Mouse (Mus musculus) spleen, postnatal 10 days (tissue): ENCODE results near the gene Itpr3.

Source experiments
- DNase-seq, 2 experiments: peaks; one replicate each; pipeline ENCODE4 v3.0.0; 2021 to 2022; ENCODE audit warnings: low spot score in 2 of 2

The Itpr3 gene

DNA sequence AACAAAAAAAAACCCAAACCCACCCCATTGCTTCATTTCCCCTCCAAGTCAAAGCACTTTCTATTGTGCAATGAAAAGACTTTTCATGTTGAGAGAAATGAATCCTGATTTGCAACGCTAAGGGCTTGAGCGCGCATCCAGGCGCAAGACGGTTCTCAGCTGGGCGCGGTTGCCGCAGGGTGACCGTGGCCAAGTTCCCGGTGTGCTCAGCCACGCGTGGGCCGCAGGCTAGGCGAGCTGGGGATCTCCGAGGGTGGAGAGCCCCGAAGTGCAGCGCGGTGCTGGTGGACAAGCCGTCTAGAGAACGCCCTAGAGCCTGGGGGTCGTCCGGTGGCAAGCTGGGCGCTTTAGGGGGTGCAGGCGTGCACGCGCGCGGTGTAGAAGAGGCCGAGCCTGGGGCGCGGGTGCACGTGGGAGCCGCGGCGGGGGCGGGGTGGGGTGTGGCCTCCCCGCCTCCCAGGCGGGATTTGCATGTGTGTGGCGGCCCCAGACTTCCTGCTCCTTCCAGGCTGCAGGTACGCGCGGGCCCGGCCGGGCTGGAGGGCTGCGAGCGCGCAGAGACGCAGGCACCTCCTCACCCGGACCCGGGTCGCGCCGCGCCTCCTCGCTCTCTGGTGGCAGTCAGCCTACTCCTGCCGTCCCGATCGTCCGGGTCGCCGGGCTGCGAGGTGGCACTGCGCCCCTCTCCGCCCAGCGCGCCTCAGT is at the start of gene Itpr3:
Gene Itpr3 (plus strand): TSS at position 493 of the 705 bp plus-strand sequence.
- peak; percentile 54 to 83 for DNase-seq

DNA sequence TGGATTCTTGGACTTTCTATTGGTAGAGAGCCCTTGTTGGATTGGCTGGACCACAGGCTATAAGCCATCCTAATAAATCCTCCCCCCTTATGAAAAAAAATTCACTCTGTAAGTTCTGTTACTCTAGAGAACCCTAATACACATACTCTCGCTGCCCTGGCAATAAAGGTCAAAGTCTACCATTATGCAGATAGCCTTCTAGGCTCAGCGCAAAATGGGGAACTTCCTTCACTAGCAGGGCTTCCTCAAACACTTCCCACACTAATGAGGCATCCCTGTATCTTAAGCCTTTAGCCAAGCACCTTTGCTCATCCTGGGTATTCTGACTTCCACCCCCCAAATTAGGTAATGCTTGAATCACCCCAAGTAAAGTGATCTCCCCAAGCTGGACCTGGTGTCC is 48.8 kb upstream of the Itpr3 start:
- DNase-seq = no peak

DNA sequence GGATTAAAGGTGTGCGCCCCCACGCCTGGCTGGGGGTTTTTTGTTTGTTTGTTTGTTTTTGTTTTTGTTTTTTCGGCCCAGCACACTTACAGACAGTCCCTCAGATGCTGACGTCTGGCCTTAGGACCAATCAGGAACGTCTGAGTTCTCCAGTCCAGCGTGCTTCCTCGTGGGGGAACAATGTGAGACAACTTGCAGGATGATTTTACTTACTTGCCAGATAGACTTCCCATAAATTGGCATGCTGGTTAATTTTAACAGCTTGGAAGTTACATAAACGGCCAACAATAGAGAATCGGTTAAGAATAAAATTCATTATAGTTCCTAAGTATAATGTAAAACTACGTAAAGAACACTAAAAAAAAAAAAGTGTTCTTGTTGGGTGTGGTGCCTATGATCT is 45.9 kb upstream of the Itpr3 start:
- no peak for DNase-seq

DNA sequence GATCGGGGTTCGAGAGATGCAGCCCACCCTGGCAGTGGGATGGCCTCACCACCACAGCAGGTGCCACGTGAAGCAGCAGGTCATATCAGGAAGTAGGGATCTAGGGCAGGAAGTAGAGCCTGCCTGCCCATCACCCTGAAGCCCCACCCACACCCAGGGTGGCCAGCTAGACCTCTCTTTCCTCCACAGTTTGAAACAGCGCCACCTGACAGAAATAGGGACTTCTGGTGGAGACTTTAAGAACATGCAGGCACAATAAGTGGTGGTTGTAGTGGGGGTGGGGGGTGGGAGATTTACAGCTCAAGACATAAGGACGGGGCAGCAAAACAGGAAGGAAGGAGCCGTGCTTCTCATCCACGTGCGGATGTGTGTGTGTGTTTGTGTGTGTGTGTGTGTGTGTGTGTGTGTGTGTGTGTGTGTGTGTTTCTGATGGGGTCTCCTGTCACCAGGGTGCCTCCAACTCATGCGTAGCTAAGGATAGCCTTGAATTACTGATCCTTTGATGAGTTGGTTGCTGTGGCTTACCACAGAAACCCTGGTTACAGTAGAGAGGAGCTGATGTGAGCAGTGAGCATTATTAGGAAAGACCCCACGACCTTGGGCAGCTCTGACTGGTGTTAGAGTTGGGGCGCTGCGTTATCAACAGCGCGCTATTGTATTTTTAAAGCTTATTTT is 45.0 kb upstream of the Itpr3 start:
- DNase-seq = peak in 1 of 2 experiments; percentile 76

DNA sequence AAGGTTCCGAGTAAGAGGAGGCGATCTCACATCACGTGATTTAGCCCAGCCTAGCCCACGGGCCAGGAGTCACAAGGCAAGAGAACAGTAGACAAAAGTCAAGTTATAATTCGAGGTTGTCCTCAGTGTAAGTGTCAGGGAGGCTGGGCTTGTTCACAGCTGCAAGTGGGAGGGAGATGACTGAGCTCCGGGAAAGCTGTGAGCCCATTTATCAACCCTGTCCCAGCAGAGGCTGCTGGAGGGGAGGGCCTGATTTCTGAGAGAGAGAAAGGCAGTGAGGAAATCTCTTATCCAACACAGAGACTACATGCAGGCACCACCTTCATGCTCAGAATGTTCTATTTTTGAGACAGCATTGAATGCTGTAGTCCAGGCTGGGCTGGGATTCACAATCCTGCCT is 44.2 kb upstream of the Itpr3 start:
- no peak for DNase-seq

DNA sequence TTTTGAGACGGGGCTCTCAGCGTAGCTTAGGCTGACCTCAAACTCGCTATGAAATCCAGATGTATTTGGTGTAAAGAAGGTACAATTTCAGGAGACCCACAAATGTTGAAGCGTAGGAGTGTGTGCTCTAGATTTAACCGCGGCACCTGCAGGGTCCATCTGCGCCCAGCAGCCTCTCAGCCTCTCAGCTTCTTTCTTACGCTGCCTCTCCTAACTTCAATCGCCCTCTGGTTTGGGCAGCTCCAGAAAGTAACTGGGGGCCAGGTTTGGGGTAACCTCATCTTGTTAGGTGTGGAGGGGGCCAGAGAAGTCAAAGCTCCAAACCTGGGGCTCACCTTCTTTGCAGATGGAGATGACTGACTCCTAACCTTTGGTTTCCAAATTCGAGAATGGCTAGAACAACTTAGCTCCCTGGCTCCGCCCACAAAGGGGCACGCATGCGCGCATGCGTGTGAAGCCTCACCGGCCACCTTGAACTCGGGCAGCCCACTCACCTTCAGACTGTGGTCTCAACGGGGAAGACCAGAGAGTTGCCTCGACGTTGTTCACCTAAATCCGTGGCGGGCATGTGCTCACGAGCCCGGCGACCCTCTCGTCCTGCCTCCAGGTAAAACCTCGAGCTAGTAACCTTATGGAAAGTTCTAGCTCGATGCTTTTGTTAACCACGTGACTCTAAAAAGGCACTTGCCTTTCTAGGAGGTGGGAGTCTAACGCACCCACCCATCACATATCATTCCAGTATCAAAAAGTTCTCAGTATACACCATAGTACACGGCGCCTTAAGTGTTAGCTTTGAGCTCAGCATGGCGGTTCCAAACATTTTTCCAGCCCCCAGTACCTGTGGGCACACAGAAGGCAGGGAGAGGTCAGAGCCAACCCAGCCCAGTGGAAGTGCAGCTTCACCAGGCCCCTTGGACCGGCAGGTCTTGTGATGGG is 39.3 kb upstream of the Itpr3 start:
- peak; percentile 87 to 93 for DNase-seq

DNA sequence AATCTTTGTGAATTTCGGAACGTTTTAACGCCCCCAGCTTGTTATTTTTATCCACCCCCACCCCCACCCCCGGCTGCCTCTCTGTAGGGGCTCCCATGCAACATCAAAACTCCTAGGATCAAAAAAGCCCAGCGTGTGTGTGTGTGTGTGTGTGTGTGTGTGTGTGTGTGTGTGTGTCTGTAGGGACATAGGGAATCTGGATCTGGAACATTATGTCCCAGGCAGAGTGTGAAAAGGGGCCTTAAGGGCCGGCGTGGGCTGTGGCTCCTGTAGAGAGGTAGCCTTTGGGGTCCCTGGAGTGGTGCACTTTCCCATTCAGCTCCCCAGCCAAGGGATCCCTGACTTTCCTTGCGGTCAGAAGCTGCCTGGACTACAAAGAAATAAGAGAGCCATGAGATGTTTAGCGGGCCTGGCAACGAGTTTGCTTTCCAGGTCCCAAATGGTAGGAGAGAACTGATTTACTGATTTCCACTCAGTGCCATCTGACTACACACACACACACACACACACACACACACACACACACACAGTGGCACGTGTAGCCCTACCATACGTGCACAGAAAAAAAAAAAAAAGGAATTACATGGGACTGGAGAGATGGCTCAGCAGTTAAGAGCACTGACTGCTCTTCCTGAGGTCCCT is 38.4 kb upstream of the Itpr3 start:
- no peak for DNase-seq

DNA sequence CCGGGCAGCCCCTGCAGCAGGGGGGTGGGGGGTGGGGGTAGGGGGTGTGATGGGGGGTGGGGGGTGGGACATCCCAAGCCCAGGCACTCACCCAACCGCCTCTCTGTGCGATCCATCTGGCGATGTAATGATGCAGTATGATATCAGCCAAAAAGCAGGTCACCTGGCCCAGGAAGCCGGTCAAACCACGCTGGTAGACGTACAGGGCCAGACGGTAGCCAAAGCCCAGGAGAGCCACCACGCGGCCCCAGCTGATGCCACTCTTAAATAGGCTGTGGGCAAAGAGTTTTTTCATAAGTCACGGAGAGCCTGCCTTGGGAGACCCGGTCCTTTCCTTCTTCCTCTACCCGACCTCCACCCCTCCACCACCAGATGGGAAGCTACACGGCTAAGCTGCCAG is 36.0 kb upstream of the Itpr3 start:
- DNase-seq = no peak

DNA sequence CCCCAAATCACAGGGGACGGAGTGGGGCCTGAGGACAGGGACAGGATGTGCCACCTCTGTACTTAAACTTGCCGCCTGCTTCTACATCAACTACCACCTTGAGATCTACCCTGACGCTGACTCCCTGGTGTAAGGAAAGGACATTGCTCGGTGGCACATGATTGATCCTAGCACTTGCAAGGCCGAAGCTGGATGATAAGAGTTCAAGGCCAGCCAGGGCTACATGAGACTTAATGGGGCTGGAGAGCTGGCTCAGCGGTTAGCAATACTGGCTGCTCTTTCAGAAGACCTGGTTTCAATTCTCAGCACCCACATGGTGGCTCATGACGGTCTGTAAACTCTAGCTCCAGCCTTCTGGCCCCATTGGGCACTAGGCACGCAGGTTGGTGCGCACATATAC is 35.4 kb upstream of the Itpr3 start:
- DNase-seq = no peak

DNA sequence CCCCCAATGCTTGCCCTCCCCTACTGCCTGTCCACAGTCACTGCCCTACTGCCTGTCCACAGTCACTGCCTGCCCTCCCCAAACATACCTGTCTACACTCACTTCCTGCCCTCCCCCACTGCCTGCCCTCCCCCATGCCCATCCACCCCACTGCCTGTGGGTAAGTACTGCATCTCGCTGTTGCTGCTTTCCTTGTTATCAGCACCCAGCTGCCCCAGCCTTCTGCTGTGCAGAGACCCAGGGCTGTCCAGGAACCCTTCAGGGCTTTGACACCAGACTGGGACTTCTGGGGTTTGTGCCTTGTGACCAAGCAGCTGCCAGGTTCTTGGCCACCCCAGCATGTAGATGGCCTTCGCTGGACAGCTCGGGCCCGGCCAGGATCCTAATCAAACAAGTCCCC is 33.8 kb upstream of the Itpr3 start:
- no peak for DNase-seq

DNA sequence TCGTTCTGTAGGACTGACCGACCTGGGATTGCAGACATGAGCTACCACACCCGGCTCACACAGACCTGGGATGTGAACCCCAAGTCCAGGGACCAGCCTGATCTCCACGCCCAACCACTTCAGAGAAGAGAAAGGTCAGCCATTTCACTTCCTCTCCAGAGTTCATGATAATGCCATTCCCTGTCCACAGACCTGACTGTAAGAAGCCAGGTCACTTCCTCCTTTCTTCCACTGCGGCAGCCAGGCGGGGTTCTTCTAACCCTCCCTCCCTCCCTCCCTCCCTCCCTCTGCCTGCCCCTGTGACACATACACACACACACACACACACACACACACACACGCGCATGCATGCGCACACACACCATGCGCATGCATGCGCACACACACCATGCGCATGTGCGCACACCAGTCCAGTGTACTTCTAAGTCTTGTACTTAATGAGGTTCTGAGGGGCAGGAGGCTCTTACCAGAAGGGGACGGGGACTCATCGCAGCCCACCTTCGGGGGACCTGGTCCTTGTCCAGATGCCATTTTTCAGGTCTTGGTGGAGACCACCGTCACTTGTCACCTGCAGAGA is 31.7 kb upstream of the Itpr3 start:
- DNase-seq = no peak

DNA sequence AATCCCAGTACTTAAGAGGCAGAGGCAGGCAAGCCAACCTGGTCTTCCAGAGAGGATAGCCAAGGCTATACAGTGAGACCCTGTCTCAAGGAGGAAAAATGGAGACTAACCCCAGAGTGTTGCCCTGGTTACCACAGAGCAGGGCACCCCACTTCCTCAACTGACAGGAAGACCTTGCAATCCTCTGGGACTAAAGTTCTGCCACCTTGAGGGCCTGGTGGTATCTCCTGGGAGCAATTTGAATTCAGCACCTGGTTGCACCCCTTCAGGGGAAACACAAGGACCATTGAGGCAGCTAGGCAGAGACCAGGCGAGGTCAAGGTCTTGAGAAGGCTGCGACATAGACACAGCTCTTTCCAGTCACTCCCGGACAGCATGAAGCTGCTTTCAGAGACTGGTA is 31.2 kb upstream of the Itpr3 start:
- no peak for DNase-seq

DNA sequence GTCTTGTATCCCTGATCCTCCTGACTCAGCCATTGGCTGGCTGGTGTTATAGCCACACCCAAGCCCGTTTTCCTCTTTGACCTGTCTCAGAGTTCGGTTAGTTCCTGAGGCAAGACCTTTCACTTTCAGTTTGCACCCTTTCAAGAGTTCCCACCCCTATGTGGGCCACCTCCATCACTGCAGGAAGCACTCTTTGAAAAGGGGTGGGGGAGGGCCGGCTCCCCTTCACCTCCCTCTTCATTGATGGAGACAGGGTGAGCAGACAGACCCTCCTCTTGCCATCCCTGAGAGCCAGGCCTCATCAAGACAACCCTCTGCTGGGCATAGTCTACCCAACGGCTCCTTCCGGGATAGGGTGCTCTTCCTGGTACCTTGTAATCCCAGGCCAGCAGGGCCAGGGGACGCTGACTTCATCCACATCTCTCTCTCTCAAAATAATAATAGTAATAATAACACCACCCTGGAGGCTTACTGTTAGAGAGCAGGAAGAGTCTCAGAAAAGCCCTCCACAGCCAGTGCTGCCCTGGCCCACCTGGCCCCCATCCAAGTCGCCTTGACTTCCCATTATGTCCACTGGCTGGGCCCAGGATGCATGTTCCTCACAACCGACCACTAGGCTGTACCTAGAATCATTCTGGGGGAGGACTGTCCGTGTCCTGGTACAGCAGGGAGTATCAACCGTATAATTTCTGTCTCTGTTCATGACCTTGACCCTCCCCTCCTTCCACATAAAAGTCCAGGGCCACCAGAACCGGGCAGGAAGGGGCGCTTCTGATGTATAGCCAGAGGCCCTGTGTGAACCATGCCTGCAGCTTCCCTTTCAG is 29.4 kb upstream of the Itpr3 start:
- peak; percentile 59 to 70 for DNase-seq

DNA sequence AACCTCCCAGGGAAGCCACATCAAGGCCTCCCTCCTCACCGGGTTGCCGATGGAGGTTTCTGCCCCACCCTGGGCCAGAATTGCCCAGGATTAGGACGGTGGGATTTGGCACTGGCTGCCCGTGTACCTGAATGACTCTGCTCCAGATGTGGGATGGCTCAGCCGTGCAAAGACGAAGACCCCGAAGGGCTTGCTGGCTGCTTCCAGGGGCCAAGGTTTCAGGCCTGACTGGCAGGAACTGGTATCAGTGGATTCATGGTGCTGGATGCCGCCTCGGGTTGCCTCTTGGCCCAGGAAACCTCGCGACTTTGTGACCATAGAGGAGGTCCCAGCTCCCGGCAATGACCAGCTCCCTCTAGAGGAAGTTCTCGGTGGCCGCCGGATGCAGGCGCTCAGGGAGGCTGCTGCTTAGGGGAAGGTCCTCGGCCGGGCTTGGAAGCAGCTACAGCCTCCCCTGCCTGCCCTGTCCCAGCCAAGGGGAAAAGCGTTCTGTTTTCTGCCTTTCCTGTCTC is 28.8 kb upstream of the Itpr3 start:
- peak; percentile 85 to 91 for DNase-seq

DNA sequence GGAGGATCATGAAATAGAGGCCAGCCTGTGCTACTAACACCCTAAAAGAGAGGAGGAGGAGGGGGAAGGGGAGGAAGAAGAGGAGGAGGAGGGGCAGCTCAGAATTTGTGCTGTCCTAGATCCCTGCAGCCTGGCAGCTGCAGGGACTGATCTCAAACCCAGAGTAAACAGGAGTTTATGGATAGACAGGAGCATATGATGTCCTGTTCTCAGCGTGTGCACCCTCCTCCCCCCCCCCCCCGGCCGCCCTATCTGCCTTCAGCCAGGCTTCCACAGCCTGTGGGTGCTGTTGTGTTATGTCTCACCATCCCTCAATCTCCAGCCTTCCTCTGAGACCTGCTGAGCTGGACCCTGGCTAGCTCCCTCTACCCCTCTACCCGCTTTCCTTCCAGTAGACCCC is 28.2 kb upstream of the Itpr3 start, which contains the start of gene Bak1:
Gene Bak1 (minus strand): TSS at position 101 of the 400 bp plus-strand sequence.
- DNase-seq = no peak

DNA sequence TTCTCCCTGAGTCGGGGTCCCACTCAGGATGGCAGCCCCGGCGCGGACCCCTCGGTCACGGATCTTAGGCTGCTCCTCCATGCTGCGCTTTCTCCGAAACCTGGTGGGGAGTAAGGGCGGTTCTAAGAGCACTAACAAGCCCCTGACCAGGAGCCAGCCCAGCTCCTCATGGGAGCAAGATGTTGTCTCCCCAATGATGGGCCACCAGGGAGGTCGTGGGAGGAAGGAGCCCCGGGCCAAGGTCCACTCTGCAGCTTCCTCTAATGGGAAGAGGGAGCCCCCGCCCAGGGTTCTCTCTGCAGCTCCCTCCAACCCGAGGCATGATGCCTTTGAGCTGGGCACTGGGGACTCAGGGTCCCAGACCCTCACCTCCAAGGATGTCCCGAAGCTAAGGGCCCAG is 27.7 kb upstream of the Itpr3 start:
- DNase-seq = no peak

DNA sequence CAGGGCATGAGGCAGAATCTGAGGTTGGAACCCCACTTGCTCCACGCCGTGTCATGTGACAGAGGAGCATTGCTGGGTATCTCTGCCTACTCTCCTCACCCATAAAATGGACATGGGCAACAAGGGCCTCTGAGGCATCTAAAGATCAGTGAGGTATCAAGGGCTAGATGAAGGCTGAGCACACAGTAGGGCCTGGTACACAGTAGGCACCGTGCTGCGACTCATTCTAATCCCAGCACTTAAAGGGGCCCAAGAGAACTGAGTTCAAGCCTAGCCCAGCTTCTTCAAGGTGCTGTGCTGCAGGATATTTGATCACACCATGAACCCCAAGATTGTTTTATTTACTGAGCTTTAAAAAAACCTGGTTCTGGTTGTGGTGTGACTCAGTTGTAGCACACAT is 26.2 kb upstream of the Itpr3 start:
- DNase-seq = no peak

DNA sequence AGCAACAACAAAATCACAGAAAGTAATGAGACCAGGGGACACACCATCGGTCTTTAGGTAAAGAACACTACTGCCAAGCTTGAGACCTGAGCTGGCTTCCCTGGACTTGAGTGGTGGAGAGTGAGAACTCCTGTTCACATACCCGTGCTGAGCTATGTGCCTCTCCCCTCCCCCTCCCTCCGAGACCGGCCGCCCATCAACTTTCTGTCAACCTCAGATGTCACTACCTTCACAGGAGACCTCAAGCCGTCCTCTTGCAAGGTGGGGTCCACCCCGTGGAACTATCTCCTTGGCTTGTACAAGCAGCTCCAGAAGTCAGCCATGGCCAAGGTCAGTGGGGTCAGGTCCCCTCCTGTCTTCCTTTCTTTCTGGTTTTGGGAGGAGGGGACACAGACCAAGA is 24.8 kb upstream of the Itpr3 start:
- no peak for DNase-seq

DNA sequence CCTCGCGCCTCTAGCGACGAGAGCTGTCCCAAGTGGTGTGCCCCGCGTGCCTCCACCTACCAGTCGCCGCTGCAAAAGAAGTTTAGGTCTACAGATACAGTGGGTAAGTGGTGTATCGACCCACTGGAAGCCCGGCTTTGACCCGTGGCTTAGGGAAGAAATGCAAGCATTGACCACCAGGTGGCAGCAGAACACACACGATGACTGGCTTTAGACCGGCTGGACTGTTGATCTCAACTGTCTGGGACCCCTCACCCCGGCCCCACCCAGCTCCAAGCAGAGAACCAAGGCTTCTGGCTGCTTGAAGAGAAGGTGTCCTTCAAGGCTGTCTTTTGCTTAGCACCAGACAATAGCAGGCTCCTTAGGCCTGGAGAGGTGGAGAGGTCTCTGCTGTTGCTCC is 24.2 kb upstream of the Itpr3 start:
- peak; percentile 79 to 86 for DNase-seq

DNA sequence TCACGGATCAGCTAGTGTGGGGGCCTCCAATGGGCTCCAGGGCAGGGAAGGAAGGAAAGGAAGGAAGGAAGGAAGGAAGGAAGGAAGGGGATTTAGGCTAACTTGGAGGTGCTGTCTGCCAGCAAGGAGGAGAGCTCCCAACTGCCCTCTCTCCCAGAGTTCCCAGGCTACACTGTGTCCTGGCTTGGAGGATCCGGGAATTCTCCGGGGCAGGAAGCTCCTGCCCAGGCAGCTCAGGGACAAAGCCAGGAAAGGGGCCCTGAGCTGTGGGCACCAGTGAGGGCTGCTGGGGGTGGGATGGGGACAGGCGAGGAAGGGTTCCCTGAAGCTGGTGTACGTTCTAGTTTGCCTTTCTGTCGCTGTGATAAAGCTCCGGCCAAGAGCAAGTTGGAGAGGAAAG is 20.6 kb upstream of the Itpr3 start:
- DNase-seq = no peak
